Mouse (Mus musculus): ENCODE data around the gene Stoml1. TPM values are rescaled to one million over a fixed set of nuclear protein-coding genes. Genes with fewer than 3 reads are reported as not detected.
"Not testable (repeated sequence)": the region's sequence is repeated elsewhere in the genome, so short reads cannot be mapped to it uniquely, and the experiment has no call there.

Stoml1 gene
- polyA plus RNA-seq, 2 experiments: 2.5 to 4.1 TPM

- TF ChIP-seq EP300 (IDR thresholded peaks at IDR 0.05; ENCODE audit: low read depth) (no peak; the same call in 1 of the 2 replicates), CTCF (IDR thresholded peaks at IDR 0.05; ENCODE audit: low read depth) (peak; percentile 98)
- Histone ChIP-seq H3K9me3 (ENCODE audit: control insufficient read depth, low read length) (no peaks in the 10 kb centered on the region), H3K4me2 (ENCODE audit: low read depth) (peak overlapping the region; percentile 73), H3K27me3 (ENCODE audit: control insufficient read depth, insufficient read depth, low read length) (no peaks in the 10 kb centered on the region), H3K27ac (peak overlapping the region; percentile 92), H3K4me3 (ENCODE audit: insufficient read depth in 1 of 2, low read depth in 2 of 2, low read length in 2 of 2) (peak overlapping the region; percentile 87 to 95), H3K4me1 (replicated peaks; ENCODE audit: control insufficient read depth in 2 of 2, insufficient read depth in 2 of 2, low read length in 1 of 2) (peaks cover 40 to 41% of the 10 kb centered on the region in 2 experiments), H3K9ac (replicated peaks) (peak overlapping the region; percentile 81), H3K36me3 (replicated peaks; ENCODE audit: control insufficient read depth, insufficient read depth, low read depth) (peaks cover 30% of the 10 kb centered on the region)
- DNase-seq (ENCODE audit: low read depth in 3 of 3, low spot score in 3 of 3) (peak; percentile 72 to 77 (median 77)), ATAC-seq (ENCODE audit: insufficient read depth) (peak; percentile 82)
- 7% methylated on average over 25 of the region's 25 CpGs for WGBS (ENCODE audit: insufficient replicate concordance)
These were observed 5.8 kb upstream of the Stoml1 start for GRCm38 (mm10) chr9:58247064-58247759.

GRCm38 (mm10) chr9:58248746-58249413 is 4.1 kb upstream of the Stoml1 start:
- Histone ChIP-seq H3K9ac (replicated peaks) (peak overlapping the region; percentile 81), H3K27me3 (ENCODE audit: control insufficient read depth, insufficient read depth, low read length) (no peaks in the 10 kb centered on the region), H3K27ac (peak overlapping the region; percentile 92), H3K4me2 (ENCODE audit: low read depth) (peak overlapping the region; percentile 73), H3K4me1 (replicated peaks; ENCODE audit: control insufficient read depth in 2 of 2, insufficient read depth in 2 of 2, low read length in 1 of 2) (peaks cover 28 to 34% of the 10 kb centered on the region in 2 experiments), H3K4me3 (ENCODE audit: insufficient read depth in 1 of 2, low read depth in 2 of 2, low read length in 2 of 2) (peak overlapping the region; percentile 87 to 95), H3K36me3 (replicated peaks; ENCODE audit: control insufficient read depth, insufficient read depth, low read depth) (peaks cover 15% of the 10 kb centered on the region), H3K9me3 (ENCODE audit: control insufficient read depth, low read length) (no peaks in the 10 kb centered on the region)
- DNase-seq (ENCODE audit: low read depth in 3 of 3, low spot score in 3 of 3) (peak in 1 of 3 experiments; percentile 29), ATAC-seq (ENCODE audit: insufficient read depth) (peak; percentile 10; the same call in 1 of the 2 replicates)
- TF ChIP-seq EP300 (IDR thresholded peaks at IDR 0.05; ENCODE audit: low read depth) (no peak), CTCF (IDR thresholded peaks at IDR 0.05; ENCODE audit: low read depth) (no peak)
- WGBS (ENCODE audit: insufficient replicate concordance): 6% methylated on average over 7 of the region's 7 CpGs

GRCm38 (mm10) chr9:58249592-58250192 is 3.3 kb upstream of the Stoml1 start, which contains the start of gene Pml:
Gene Pml (minus strand): TSS chr9:58249786.
- peaks cover 21 to 29% of the 10 kb centered on the region in 2 experiments for H3K4me1 ChIP-seq (replicated peaks; ENCODE audit: control insufficient read depth in 2 of 2, insufficient read depth in 2 of 2, low read length in 1 of 2)
- TF ChIP-seq EP300 (IDR thresholded peaks at IDR 0.05; ENCODE audit: low read depth) (no peak), CTCF (IDR thresholded peaks at IDR 0.05; ENCODE audit: low read depth) (no peak)
- peak; percentile 70 to 73 (median 72) for DNase-seq (ENCODE audit: low read depth in 3 of 3, low spot score in 3 of 3)

GRCm38 (mm10) chr9:58250322-58250721 is 2.6 kb upstream of the Stoml1 start:
- peaks cover 15 to 27% of the 10 kb centered on the region in 2 experiments for H3K4me1 ChIP-seq (replicated peaks; ENCODE audit: control insufficient read depth in 2 of 2, insufficient read depth in 2 of 2, low read length in 1 of 2)
- peak overlapping the region; percentile 81 for H3K9ac ChIP-seq (replicated peaks)
- no peak for DNase-seq (ENCODE audit: low read depth in 3 of 3, low spot score in 3 of 3)
- no peak for ATAC-seq (ENCODE audit: insufficient read depth)
- 77% methylated on average over 8 of the region's 8 CpGs for WGBS (ENCODE audit: insufficient replicate concordance)
- H3K27ac ChIP-seq: peak overlapping the region; percentile 92
- H3K27me3 ChIP-seq (ENCODE audit: control insufficient read depth, insufficient read depth, low read length): no peaks in the 10 kb centered on the region
- H3K36me3 ChIP-seq (replicated peaks; ENCODE audit: control insufficient read depth, insufficient read depth, low read depth): peaks cover under 1% of the 10 kb centered on the region
- no peaks in the 10 kb centered on the region for H3K9me3 ChIP-seq (ENCODE audit: control insufficient read depth, low read length)
- H3K4me2 ChIP-seq (ENCODE audit: low read depth): peak overlapping the region; percentile 73
- H3K4me3 ChIP-seq (ENCODE audit: insufficient read depth in 1 of 2, low read depth in 2 of 2, low read length in 2 of 2): peak overlapping the region in 1 of 2 experiments; percentile 87; a peak in 1 of 4 replicates
- TF ChIP-seq CTCF (IDR thresholded peaks at IDR 0.05; ENCODE audit: low read depth) (no peak), EP300 (IDR thresholded peaks at IDR 0.05; ENCODE audit: low read depth) (no peak)

More at GRCm38 (mm10) chr9:58249592-58250192, 3.3 kb upstream of the Stoml1 start, which contains the start of gene Pml:
- Histone ChIP-seq H3K27me3 (ENCODE audit: control insufficient read depth, insufficient read depth, low read length) (no peaks in the 10 kb centered on the region), H3K4me2 (ENCODE audit: low read depth) (peak within 1 kb of the TSS; percentile 73), H3K4me3 (ENCODE audit: insufficient read depth in 1 of 2, low read depth in 2 of 2, low read length in 2 of 2) (peak within 1 kb of the TSS; percentile 87 to 95), H3K9me3 (ENCODE audit: control insufficient read depth, low read length) (no peaks in the 10 kb centered on the region), H3K9ac (replicated peaks) (peak within 1 kb of the TSS; percentile 81), H3K36me3 (replicated peaks; ENCODE audit: control insufficient read depth, insufficient read depth, low read depth) (peaks cover 7% of the 10 kb centered on the region), H3K27ac (peak within 1 kb of the TSS; percentile 92)
- WGBS (ENCODE audit: insufficient replicate concordance): under 1% methylated on average over 16 of the region's 16 CpGs
- peak; percentile 60 for ATAC-seq (ENCODE audit: insufficient read depth)

GRCm38 (mm10) chr9:58250730-58251129 is 2.2 kb upstream of the Stoml1 start:
- H3K4me3 ChIP-seq (ENCODE audit: insufficient read depth in 1 of 2, low read depth in 2 of 2, low read length in 2 of 2); H3K36me3 ChIP-seq (replicated peaks; ENCODE audit: control insufficient read depth, insufficient read depth, low read depth); H3K4me2 ChIP-seq (ENCODE audit: low read depth); DNase-seq (ENCODE audit: low read depth in 3 of 3, low spot score in 3 of 3); H3K27me3 ChIP-seq (ENCODE audit: control insufficient read depth, insufficient read depth, low read length); ATAC-seq (ENCODE audit: insufficient read depth); H3K9me3 ChIP-seq (ENCODE audit: control insufficient read depth, low read length); H3K9ac ChIP-seq (replicated peaks): not testable (repeated sequence)
- H3K27ac ChIP-seq: peak overlapping the region; percentile 92; the same call in 1 of the 2 replicates
- peaks cover 14 to 29% of the 10 kb centered on the region in 2 experiments for H3K4me1 ChIP-seq (replicated peaks; ENCODE audit: control insufficient read depth in 2 of 2, insufficient read depth in 2 of 2, low read length in 1 of 2)
- WGBS (ENCODE audit: insufficient replicate concordance): 89% methylated on average over 1 of the region's 1 CpGs

GRCm38 (mm10) chr9:58253805-58254122 is 800 bp downstream of the Stoml1 start:
- H3K27ac ChIP-seq: peak overlapping the region; percentile 77
- DNase-seq (ENCODE audit: low read depth in 3 of 3, low spot score in 3 of 3); H3K27me3 ChIP-seq (ENCODE audit: control insufficient read depth, insufficient read depth, low read length); ATAC-seq (ENCODE audit: insufficient read depth); H3K9me3 ChIP-seq (ENCODE audit: control insufficient read depth, low read length); H3K36me3 ChIP-seq (replicated peaks; ENCODE audit: control insufficient read depth, insufficient read depth, low read depth): not testable (repeated sequence)
- peak overlapping the region; percentile 71 for H3K9ac ChIP-seq (replicated peaks)
- 51% methylated on average over 5 of the region's 5 CpGs for WGBS (ENCODE audit: insufficient replicate concordance)
- H3K4me2 ChIP-seq (ENCODE audit: low read depth): peak overlapping the region; percentile 87
- H3K4me1 ChIP-seq (replicated peaks; ENCODE audit: control insufficient read depth in 2 of 2, insufficient read depth in 2 of 2, low read length in 1 of 2): peaks cover 14 to 25% of the 10 kb centered on the region in 2 experiments
- H3K4me3 ChIP-seq (ENCODE audit: insufficient read depth in 1 of 2, low read depth in 2 of 2, low read length in 2 of 2): peak overlapping the region; percentile 64 to 67

All from liver, embryonic 14.5 days (tissue).